Mouse (Mus musculus) mouse embryonic stem cell (cell line): ENCODE results near the gene Eml1.

Source experiments
- in situ Hi-C, 2 experiments: fragments of 300-500 bp; cut with MboI; formaldehyde crosslinking; loops; 1 replicate in 1 of 2; 3 replicates in 1 of 2; pipeline ENCODE4 v1.14.3; 2019 to 2020; ENCODE audit warnings: low sequenced_read_pairs in 2 of 2, low pct_unique_long_range_greater_than_20kb in 1 of 2, mixed read lengths in 1 of 2; ENCODE audit not compliant: unreplicated experiment in 1 of 2

Gene Eml1

DNA sequence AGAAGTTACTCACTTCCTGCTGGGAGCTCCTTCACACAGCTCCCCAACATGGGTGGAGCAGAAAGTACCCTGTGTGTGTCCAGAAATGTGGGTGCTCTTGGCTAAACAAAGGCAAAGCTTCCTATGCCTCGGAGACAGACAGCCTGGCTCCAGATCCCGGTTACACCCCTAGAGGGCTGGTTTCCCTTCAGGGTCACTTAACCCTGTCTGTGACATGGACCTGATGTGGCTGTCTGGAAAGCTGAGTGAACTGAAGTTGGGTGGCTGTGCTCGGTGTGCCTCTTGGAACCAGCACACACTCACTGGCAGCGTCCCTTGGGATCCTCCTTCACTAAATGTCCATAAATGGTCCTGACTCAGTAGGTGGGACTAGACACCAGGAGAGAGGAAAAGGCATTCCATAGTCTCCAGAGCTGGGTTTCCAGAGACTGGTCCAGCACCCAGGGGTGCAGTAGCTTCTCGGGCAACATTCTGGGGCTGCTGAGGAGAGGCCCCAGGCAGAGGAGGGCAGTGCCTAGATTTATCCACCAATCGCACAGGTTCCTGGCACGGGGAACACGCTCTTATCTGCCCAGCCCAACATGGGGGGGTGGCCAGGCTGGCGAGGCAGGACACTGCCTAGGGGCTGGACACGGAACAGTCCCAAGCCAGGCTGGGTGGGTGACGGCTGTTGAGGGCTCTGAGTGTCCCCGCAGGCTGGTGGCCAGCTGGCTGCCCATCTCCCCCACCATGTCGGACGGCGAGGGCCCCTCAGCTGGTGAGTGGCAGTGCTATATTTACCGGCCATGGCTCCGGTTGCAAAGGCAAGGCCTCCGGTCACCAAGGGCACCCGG is at the start of gene Eml1:
Gene Eml1 (plus strand): TSS at position 362 of the 833 bp plus-strand sequence.
- in situ Hi-C loops, result no loop called here

DNA sequence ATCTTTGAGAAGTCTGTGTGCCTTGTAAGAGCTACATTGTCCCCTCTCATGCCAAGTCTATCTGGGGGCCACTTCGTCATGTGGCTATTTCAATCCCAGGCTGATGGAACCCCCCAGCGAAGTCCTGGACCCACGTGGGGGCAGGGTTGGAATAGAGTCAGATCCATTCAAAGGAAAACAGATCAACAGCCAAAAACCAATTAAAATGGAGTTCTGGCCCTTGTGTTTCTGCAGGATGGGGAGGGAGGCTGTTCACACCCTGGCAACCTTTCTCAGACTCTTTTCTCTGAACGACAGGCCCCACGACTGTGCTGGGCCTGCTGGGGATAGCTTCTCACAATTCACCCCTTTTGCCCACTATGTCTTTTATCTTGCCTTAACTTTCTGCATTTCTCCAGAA is 44.4 kb upstream of the Eml1 start:
- in situ Hi-C loops, result no loop called here

DNA sequence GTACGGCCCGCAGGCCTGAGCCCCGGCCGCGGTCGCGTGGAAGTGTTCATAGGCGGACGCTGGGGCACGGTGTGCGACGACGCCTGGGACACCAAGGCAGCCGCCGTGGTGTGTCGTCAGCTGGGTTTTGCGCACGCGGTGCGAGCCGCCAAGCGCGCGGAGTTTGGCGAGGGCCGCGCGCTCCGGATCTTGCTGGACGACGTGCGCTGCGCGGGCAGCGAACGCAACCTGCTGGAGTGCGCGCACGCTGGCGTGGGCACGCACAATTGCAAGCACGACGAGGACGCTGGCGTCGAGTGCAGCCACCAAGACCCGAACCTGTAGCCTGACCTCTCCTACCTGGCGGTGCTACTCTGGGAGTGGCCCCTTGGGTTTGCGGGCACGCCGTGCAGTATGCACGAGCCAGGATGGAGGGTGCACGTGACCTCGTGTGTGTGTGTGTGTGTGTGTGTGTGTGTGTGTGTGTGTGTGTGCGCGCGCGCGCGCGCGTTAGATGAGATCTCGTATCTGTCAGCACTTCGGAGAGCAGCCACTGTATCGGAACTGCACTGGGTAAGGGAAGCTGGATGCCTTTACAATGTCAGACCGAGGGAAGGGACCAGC is 42.8 kb upstream of the Eml1 start:
- in situ Hi-C loops, result no loop called here

DNA sequence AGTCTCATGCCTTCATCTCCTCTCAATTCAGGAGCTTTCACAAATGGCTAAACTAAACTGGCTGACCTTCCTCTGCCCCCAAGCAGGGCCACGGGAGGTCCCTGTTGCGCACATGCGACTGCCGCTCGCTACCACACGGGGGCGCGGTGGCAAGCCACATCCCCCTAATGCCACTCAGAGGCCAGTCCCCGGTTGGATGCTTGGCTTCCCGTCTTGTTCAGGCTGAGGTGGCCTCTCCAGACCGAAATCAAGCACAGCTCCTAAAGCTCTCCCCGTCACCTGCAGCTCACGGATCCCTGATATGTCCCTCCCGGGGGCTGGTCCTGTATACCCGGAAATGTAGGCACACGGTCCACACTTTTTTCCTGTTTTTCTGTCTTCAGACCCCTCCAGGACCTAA is 37.7 kb upstream of the Eml1 start:
- in situ Hi-C loops, result no loop called here

DNA sequence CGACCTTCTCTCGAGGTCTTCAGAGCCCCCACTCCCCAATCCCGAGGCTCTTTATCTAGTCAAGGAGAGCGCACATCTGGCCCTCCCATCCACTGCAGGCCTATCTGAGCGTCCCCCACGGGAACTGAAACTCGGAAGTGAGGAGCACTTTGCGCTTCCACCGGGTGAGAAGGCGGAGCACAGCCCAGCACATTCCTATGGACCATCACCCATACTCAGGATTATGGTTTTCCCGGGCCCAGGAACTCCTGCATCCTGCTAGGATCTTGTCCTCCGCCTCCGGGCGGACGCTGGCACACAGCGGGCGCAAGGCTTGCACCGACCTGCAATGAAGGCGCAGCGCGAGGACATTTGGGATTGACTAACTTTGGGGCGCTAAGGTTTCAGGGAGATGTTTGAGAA is 37.3 kb upstream of the Eml1 start:
- in situ Hi-C loops, result no loop called here

DNA sequence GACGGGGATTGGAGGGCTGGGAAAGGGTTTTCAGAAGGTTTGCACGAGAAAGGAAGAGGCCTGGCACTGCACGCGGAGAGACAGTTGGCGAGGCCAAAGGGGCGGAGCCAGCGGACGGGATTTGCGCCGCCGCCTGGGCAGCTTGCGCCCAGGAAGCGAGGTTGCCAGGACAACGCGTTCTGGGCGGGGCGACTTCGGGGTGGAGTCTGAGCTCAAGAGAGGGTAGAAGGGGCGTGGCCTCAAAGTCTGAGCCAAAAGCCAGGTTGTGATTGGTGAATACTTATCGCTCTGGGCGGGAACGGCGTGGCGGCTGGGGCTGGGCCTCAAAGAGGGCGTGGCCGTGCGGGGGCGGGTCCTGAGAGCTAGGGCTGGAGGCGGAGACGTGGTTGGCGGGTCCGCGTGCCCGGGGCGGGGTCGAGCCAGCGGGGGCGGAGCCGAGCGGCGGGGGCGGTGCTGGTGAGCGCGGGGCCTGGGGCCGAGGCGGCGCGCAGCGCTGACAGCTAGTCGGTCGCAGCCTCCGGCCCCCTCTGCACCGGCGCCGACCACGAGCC is 36.8 kb upstream of the Eml1 start, which contains the start of gene Cyp46a1:
Gene Cyp46a1 (plus strand): TSS at position 487 of the 551 bp plus-strand sequence.
- in situ Hi-C loops, result no loop called here

DNA sequence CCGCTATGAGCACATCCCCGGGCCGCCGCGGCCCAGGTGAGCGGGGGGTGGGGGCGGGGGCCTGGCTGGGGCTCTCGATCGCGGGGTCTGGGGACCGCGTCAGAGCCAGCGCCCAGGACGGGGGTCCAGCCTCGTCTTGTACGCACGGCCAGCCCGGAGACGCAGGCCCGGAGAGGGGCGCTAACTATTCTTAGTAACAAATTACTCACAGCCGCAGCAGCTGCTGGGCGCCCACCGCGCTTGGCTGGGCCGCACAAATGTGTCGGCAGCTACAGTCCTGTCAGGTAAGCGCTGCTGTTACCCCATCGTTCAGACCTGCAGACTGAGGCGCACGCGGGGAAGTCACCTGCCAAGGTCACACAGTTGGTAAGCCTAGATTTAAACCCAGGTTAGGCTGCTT is 36.2 kb upstream of the Eml1 start:
- in situ Hi-C loops, result no loop called here

DNA sequence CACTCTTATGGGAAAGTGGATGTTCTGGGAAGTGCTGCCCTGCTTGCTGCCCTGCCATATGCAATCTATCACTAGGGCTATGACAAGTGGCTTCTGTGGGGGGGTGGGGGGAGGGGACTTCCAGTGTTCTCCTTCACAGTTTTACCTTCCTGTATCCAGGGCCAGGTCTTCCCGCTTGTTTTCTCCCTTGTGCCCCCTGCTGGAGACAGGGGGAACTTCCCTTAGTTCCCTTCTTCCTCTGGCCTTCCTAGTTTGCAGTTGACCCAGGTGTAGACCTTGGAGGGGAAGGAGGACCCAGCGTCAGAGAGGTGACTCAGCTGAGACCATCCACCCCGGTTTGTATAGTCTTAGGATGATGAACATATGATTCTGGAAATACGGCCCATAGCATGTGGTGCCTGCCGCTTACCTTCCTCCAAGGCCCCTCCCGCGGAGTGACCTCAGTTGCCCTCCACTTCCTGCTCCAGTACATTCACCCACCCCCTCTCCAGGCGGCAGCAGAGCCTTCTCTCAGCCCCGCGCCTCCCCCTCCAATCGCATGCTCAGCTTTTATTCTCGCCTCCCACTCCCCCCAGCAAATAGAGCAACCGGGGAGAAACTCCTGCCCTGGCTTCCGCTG is 32.1 kb upstream of the Eml1 start:
- in situ Hi-C loops, result no loop called here

DNA sequence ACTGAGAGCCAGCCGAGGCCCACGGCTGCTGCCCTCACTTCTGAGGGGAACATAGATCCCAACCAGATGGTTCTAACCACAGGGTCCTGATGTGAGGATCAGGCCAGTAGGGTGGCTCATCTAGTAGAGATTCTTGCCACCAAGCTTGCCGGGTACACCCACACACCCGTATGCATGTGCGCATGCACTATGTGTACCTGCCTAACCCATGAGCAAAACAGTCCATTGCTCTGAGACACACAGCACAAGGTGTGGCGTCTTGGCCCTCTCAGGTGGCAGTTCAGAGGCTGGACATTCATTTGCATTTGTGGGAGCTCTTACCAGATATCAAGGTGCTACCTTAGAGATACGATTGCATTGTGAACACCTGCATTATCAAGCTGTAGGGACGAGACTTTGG is 22.6 kb upstream of the Eml1 start:
- in situ Hi-C loops, result no loop called here

DNA sequence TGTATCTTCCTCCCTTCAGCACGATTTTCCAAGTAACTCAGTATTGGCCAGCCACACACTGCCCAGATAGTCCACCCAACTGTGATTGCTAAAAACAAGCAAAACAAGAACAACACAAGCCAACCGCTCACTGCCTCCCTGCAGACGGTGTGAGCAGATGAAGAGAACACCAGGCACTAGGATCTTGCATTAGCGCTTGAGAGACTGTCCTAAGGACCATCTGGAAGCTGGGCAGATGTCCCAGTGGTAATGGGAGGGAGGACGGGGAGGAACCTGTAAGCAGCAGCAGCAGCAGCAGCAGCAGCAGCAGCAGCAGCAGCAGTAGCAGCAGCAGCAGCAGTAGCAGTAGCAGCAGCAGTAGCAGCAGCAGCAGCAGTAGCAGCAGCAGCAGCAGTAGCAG is 21.7 kb upstream of the Eml1 start:
- in situ Hi-C loops, result no loop called here

DNA sequence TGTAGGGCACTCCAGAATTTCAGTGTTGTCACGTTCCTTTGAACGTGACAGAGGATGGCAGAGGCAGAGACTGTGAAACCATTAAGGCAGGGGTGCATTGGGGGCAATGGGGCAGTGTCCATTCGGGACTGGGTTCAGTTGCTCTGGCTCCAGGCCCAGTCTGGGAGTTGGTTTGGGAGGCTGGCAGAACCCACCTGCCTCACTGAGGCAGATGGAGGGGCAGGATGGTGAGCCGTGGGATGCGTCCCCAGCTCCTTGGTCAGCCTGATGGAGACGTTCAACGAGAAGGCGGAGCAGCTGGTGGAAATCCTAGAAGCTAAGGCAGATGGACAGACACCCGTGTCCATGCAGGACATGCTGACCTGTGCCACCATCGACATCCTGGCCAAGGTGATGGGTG is 19.8 kb upstream of the Eml1 start:
- in situ Hi-C loops, result no loop called here

DNA sequence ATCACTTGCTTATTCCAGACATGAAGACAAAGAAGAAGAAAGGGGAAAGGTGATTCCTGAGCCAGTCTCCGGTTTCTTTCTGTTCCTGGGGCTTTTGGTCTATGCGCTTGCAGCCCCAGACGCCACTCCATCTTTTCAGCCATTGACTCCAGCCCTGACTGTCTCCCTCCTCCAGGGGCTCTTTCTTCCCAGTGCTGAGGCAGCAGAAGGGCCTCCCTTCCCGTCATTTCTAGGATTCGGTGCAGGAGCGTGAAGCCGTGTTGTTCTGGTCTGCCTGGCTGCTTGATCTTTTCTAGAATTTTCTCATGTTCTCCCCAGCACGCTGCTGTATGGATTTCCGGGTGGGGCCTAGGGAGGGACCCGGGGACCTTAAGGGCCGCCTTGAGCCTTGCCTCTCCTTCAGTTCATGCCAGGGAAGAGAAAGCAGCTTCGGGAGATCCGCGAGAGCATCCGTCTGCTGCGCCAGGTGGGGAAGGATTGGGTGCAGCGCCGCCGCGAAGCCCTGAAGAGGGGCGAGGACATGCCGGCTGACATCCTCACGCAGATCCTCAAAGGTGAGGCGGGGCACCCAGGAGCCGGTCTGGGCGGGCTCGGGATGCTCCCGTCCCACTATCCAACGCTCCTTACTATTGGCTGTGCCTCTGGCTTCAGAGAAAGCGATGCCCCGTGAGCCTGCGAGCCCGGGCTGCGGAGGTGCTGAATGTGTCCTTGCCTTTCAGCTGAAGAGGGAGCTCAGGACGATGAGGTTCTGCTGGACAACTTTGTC is 18.2 kb upstream of the Eml1 start:
- in situ Hi-C loops, result no loop called here

DNA sequence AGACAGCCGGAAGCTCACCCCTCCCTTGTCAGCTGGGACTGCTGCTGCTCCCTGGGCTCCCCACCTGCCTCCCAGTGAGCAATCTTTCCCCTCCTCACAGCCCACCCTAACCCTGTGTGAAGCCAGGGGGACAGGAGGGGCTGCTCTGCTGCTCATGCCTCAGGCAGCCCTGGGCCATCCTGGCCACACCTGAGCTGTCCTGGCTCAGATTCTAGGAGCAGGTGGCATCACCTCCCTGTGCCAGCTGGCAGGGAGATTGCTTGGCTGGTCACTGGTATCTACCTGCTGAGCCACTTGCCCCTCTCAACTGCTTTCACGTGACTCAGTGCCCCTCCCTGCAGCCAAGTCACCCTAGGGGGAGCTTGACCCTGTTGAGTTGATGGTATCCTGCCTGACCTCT is 16.5 kb upstream of the Eml1 start:
- in situ Hi-C loops, result no loop called here

DNA sequence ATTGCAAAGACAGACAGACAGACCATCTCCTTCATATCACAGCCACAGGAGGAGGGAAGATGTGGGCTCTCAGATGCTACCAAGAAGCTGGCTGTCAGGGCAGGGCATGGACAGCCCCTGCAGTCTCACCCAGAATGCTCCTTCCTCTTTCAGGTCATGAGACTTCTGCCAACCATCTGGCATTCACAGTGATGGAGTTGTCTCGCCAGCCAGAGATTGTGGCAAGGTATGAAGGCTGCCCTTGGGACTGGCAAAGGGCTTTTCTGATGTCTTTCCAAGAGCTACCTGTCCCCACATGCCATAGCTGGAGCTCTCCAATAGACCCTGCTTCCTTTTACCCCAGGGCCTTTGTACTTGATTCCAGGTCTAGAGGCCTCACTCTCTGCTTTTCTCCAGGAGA is 15.5 kb upstream of the Eml1 start:
- in situ Hi-C loops, result no loop called here

DNA sequence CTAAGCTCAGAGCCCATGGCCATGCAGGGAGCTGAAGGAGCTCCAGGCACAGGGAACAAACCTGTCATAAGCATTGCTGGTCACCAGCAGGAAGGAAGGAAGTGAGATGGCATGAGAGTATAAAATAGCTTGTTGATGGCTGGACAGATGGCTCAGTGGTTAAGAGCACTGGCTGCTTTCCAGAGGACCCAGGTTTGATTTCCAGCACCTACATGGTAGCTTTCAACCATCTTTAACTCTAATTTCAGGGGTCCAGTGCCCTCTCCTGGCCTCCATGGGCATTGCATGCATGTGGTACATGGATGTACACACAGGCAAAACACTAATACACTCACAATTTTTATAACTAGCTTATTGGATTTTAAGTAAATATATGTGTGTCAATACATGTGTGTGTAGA is 14.8 kb upstream of the Eml1 start:
- in situ Hi-C loops, result no loop called here

DNA sequence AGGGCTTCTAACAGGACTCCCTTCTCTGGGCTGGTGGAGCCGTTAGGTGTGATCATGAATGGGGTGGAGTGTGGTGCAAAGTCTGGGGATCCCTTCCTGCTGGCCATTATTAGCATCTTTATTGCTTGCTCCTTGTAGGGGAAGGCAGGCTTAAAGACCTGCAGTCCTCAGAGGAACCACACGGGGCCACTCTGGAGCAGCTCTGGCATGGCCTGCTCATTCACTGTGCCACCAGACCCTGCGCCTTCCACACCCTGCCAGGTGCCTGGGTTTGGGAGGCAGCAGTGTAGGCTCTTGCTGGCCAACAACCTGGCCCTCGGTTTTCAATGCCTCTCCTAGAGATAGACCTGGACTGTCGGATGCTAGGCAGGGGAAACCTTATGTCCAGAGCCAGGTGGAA is 7.0 kb upstream of the Eml1 start:
- in situ Hi-C loops, result loop anchor here in 1 of 2 experiments (10.0 kb wide), 1 partner anchor 131 kb away; no protein-coding TSS in a partner anchor

DNA sequence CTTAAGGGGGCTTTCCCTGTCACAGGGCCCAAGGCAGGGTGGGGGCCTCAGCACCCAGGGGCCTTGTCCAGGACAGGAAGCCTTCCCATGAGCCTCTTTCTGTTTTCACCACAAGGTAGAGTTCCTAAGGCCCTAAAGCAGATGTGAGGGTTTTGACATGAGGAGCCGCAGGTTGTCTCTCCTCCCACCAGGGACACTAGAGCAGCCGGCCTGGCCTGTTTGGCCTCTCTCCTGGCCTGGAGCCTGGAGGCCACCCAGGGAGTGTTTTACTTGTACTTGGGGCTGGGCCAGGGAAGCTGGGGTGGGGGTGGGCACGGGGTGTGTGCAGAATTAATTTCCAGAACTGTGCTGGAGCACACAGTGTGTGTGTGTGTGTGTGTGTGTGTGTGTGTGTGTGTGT is 5.4 kb upstream of the Eml1 start:
- in situ Hi-C loops, result loop anchor here in 1 of 2 experiments (10.0 kb wide), 1 partner anchor 129 kb away; no protein-coding TSS in a partner anchor

DNA sequence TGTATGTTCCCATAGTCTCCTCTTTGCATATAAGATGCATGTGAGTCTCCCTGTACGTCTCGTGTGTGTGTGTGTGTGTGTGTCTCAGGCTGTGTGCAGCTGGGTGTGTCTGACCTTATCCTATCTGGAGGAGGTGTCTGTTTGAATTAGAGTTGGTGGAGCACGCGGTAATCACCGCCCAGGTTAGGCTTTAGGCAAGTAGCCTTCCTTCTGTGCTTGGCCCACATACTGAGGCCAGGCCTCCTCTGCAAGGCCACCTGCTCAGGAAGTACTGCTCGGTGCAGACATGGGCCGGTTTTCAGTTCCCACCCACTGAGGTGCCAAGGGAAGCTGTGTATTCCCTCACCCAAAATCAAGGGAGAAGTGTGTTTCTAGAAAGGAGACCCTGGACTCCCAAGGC is 4.9 kb upstream of the Eml1 start:
- in situ Hi-C loops, result loop anchor here in 1 of 2 experiments (10.0 kb wide), 1 partner anchor 129 kb away; no protein-coding TSS in a partner anchor
